Mouse (Mus musculus) MEL (cell line): ENCODE measurements around the gene Kcmf1. TPM values are rescaled to one million over a fixed set of nuclear protein-coding genes. Genes with fewer than 3 reads are reported as not detected.

Experiments
- polyA plus RNA-seq, 2 experiments: library from polyadenylated mRNA; stranded (reverse) in 1 of 2; unstranded in 1 of 2; fragments of >175 nt in 1 of 2; fragments of >200 nt in 1 of 2; gene quantifications; 2 replicates each; pipeline versions ENCODE4 v1.2.1 to v1.2.4; 2012; ENCODE audit warnings: low replicate concordance in 2 of 2, low read depth in 1 of 2; ENCODE audit not compliant: insufficient read length in 2 of 2, insufficient read depth in 1 of 2, missing spikeins in 1 of 2
- total RNA-seq: library from RNA; depleted of rRNA; stranded (reverse); fragments of 300-350 nt; gene quantifications from 2 replicates; pipeline ENCODE4 v1.2.3, GENCODE M21; 2012; rRNA removed

The Kcmf1 gene
- total and polyA plus RNA-seq, 3 experiments: 77.0 to 195 (median 133) TPM

Other genes starting within 250 kb of the Kcmf1 start
- not detected in 2 replicates for gene Tcf7l1, start 110.7 kb downstream of the Kcmf1 start, total RNA-seq
- gene Tcf7l1, start 110.7 kb downstream of the Kcmf1 start, polyA plus RNA-seq: not detected
- gene Tmsb10, start 58.8 kb upstream of the Kcmf1 start, total RNA-seq: 31.7 and 39.7 TPM in 2 replicates
- 10 to 100 TPM in 1 of 2 experiments, not detected in 1; 91.3 TPM for gene Tmsb10, start 58.8 kb upstream of the Kcmf1 start, polyA plus RNA-seq